Mouse (Mus musculus) cerebellum, adult 2 months (tissue): ENCODE measurements around the gene Pawr.

ENCODE experiments used
- CTCF ChIP-seq: fragments of 200-500 bp; IDR thresholded peaks from 2 replicates; pipeline ENCODE4 v1.5.1; 2011; ENCODE audit warnings: low read depth, mild to moderate bottlenecking, control low read depth, low read length, moderate library complexity, borderline replicate concordance; ENCODE audit not compliant: insufficient read depth
- POLR2A ChIP-seq: fragments of 200-500 bp; IDR thresholded peaks from 2 replicates; pipeline ENCODE4 v1.6.1; 2011; ENCODE audit warnings: low read length, control low read depth, borderline replicate concordance; ENCODE audit not compliant: insufficient read depth

- no peak for TF ChIP-seq POLR2A
- no peak for TF ChIP-seq CTCF
Measured at GRCm38 (mm10) chr10:108286658-108287437, 45.1 kb upstream of the Pawr start.
